Mouse (Mus musculus) bone marrow macrophage, adult 2 months (primary cell): ENCODE measurements around the gene Exoc4.

Source experiments
- CTCF ChIP-seq: IDR thresholded peaks from 2 replicates; pipeline ENCODE4 v1.5.1; 2012; ENCODE audit warnings: low read depth, mild to moderate bottlenecking, low read length, moderate library complexity
- POLR2A ChIP-seq: IDR thresholded peaks from 2 replicates; pipeline ENCODE4 v1.6.1; 2012; ENCODE audit warnings: mild to moderate bottlenecking, low read depth, low read length, borderline replicate concordance

DNA sequence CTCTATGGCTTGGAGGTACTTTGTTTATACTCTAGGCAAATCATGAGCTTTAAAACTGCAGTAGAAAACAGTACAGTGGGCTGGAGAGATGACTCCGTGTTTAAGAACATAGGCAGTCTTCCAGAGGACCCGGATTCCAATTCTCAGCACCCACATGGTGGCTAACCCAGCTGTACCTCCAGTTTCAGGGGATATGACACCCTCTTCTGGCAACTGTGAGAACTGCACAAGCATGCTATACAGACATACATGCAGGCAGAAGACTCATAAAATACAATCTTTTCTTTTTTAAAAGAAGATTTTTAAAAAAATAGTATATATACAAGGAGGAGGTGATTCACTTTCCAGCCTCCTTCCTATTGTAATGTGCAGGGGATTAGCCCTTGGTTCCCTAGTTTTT lies 701.2 kb downstream of the Exoc4 start:
- TF ChIP-seq CTCF (no peak), POLR2A (no peak)
